ENCODE assay signal across 12 mouse cellular contexts in the genomic region with DNA sequence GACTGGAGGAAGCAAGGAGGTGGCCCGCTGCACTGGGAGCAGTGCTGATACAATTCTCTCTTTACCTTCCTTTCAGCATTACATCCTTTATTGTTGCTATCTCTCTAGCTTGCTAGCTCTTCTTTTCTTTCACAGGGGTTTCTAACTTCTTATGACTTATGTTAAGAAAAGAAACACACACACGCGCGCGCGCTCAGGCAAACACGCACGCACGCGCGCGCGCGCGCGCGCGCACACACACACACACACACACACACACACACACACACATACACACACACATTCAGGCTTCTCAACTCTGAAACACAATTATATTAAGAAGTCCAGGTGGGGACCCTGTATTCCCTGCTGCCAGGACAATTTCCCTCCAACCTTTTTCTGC. TPM values are rescaled to one million over a fixed set of nuclear protein-coding genes. Genes with fewer than 3 reads are reported as not detected.
A peak's percentile ranks its signal among the peaks of the same experiment; 100 is the strongest.
DNase-seq lines count a peak whose midpoint lies in the region; ATAC-seq and TF ChIP-seq lines count a peak whose summit lies in the region.
"Had no signal": no experiment of that assay in that cellular context is flagged by ENCODE, and none has a peak within 500 bp of the region (broad histone marks: within the 10 kb centered on the region; RNA-seq: fewer than 3 reads in every experiment).

No protein-coding gene starts in this region.

- H3K4me2 ChIP-seq in limb, embryonic 12.5 days = peak overlapping the region; percentile 71
- H3K4me2 ChIP-seq in stomach, embryonic 16.5 days (ENCODE audit: low read depth, low read length) = peak overlapping the region; percentile 51

- H3K36me3 ChIP-seq in limb, embryonic 12.5 days = no peaks in the 10 kb centered on the region
- no peaks in the 10 kb centered on the region for H3K36me3 ChIP-seq in stomach, embryonic 16.5 days (ENCODE audit: control insufficient read depth, insufficient read depth, low read length)

- H3K9ac ChIP-seq in limb, embryonic 12.5 days (replicated peaks) = no peak overlapping the region
- H3K9ac ChIP-seq in stomach, embryonic 16.5 days (ENCODE audit: low read length) = no peak overlapping the region

- no peak for ATAC-seq in limb, embryonic 12.5 days (ENCODE audit: insufficient number of reproducible peaks, insufficient read depth, low FRiP score, low TSS enrichment, low read depth)
- ATAC-seq in stomach, embryonic 16.5 days (ENCODE audit: insufficient read depth, low FRiP score) = no peak

- peaks cover 49% of the 10 kb centered on the region for H3K27me3 ChIP-seq in limb, embryonic 12.5 days
- peaks cover 8% of the 10 kb centered on the region for H3K27me3 ChIP-seq in stomach, embryonic 16.5 days (ENCODE audit: control insufficient read depth, insufficient read depth, low read length)

- no peak overlapping the region for H3K27ac ChIP-seq in gastrocnemius, adult 2 months
- no peak overlapping the region for H3K27ac ChIP-seq in limb, embryonic 12.5 days
- H3K27ac ChIP-seq in stomach, embryonic 16.5 days (ENCODE audit: low read length) = no peak overlapping the region

- no peaks in the 10 kb centered on the region for H3K4me1 ChIP-seq in limb, embryonic 12.5 days (replicated peaks)
- H3K4me1 ChIP-seq in stomach, embryonic 16.5 days (ENCODE audit: control insufficient read depth, insufficient read depth, low read length) = no peaks in the 10 kb centered on the region

- no peak for TF ChIP-seq CTCF in gastrocnemius, adult 2 months (IDR thresholded peaks at IDR 0.05)

- WGBS in limb, embryonic 12.5 days = 16% methylated on average over 18 of the region's 18 CpGs
- WGBS in stomach, embryonic 16.5 days = 29% methylated on average over 18 of the region's 18 CpGs

- H3K4me3 ChIP-seq in gastrocnemius, adult 2 months = peak overlapping the region; percentile 26
- peak overlapping the region; percentile 43 for H3K4me3 ChIP-seq in limb, embryonic 12.5 days (replicated peaks)
- H3K4me3 ChIP-seq in stomach, embryonic 16.5 days (replicated peaks; ENCODE audit: low read length) = peak overlapping the region; percentile 48

- intact Hi-C loops in gastrocnemius, adult 2 months (cut with DNase I) = no loop called here
- intact Hi-C loops in gastrocnemius, postnatal 36 days (cut with DNase I) = no loop called here

- no peaks in the 10 kb centered on the region for H3K9me3 ChIP-seq in limb, embryonic 12.5 days
- H3K9me3 ChIP-seq in stomach, embryonic 16.5 days (replicated peaks; ENCODE audit: control insufficient read depth, low read length) = no peaks in the 10 kb centered on the region

- DNase-seq in gastrocnemius, adult 2 months = no peak
- no peak for DNase-seq in gastrocnemius, postnatal 36 days
- DNase-seq in right cerebral cortex, postnatal 4 days = peak; percentile 22
- DNase-seq in right cerebral cortex, postnatal 14 days = no peak
- DNase-seq in adipocyte (ENCODE audit: low spot score) = no peak
- no peak for DNase-seq in layer of hippocampus, adult 11-12 months (ENCODE audit: low spot score)
- DNase-seq: adrenal gland, adult 2 months; heart, postnatal 36 days had no signal

RNA-seq across cellular contexts. Expression of a gene that starts 1.5 kb away (rescaled TPM):
- total RNA-seq in gastrocnemius, adult 2 months (2021) = not detected
- total RNA-seq in gastrocnemius, postnatal 36 days (2021) = not detected
- polyA plus RNA-seq in limb, embryonic 12.5 days (2016; fragmentation: Nextera tagmentation; extraction: Ambion mirVana) = 0.09 and 0.11 TPM in 2 replicates
- 0.12 and 0.17 TPM in 2 replicates for polyA plus RNA-seq in stomach, embryonic 16.5 days (2015; fragmentation: Nextera tagmentation; extraction: Ambion mirVana)
- total RNA-seq: adrenal gland, adult 2 months; heart, postnatal 36 days; megakaryocyte-erythroid progenitor cell, adult 5-6 weeks had no signal
- polyA plus RNA-seq: C2C12 had no signal
